Mouse (Mus musculus): ENCODE results near the gene Faf1. TPM values are rescaled to one million over a fixed set of nuclear protein-coding genes. Genes with fewer than 3 reads are reported as not detected.

Faf1 gene
- polyA plus RNA-seq, 1 experiment from 2014 or later = 27.5 TPM

GRCm38 (mm10) chr4:109647281-109647680 lies 29.1 kb upstream of the Faf1 start:
- Histone ChIP-seq H3K4me1 (ENCODE audit: control insufficient read depth in 2 of 2, insufficient read depth in 2 of 2, low read length in 2 of 2) (no peaks in the 10 kb centered on the region), H3K36me3 (ENCODE audit: control insufficient read depth, insufficient read depth, low read length) (no peaks in the 10 kb centered on the region), H3K4me3 (ENCODE audit: control insufficient read depth in 1 of 2, insufficient read depth in 1 of 2, low read depth in 1 of 2, low read length in 2 of 2) (no peak overlapping the region), H3K9me3 (ENCODE audit: control insufficient read depth, low read length) (no peaks in the 10 kb centered on the region), H3K27me3 (ENCODE audit: control insufficient read depth, insufficient read depth, low read length) (no peaks in the 10 kb centered on the region), H3K4me2 (ENCODE audit: low read length) (no peak overlapping the region), H3K9ac (ENCODE audit: low read length) (no peak overlapping the region), H3K27ac (replicated peaks in 1 of 2; ENCODE audit: control insufficient read depth in 1 of 2, insufficient read depth in 1 of 2, low read depth in 2 of 2, low read length in 2 of 2) (no peak overlapping the region)
- 67% methylated on average over 4 of the region's 4 CpGs for WGBS
- no peak for ATAC-seq (ENCODE audit: insufficient number of reproducible peaks, insufficient read depth, low FRiP score, low read depth)

DNA sequence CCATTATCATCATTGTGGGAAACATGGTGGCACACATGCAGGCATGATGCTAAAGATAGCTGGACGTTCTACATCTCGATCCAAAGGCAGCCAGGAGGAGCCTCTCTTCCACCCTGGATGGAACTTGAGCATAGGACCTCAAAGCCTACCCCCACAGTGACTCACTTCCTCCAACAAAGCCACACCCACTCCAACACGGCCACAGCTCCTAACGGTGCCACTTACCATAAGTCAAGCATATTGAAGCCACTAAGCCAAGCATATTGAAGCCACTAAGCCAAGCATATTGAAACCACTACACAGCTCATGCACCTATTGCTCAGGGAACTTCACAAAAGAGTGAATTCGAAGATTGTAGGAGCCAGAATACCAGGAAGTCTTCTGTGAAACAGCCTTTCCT lies 27.1 kb upstream of the Faf1 start:
- no peak overlapping the region for H3K27ac ChIP-seq (replicated peaks in 1 of 2; ENCODE audit: control insufficient read depth in 1 of 2, insufficient read depth in 1 of 2, low read depth in 2 of 2, low read length in 2 of 2)
- no peaks in the 10 kb centered on the region for H3K4me1 ChIP-seq (ENCODE audit: control insufficient read depth in 2 of 2, insufficient read depth in 2 of 2, low read length in 2 of 2)
- H3K9me3 ChIP-seq (ENCODE audit: control insufficient read depth, low read length) = no peaks in the 10 kb centered on the region
- no peak overlapping the region for H3K4me2 ChIP-seq (ENCODE audit: low read length)
- H3K4me3 ChIP-seq (ENCODE audit: control insufficient read depth in 1 of 2, insufficient read depth in 1 of 2, low read depth in 1 of 2, low read length in 2 of 2) = no peak overlapping the region
- 69% methylated on average over 5 of the region's 5 CpGs for WGBS
- no peaks in the 10 kb centered on the region for H3K36me3 ChIP-seq (ENCODE audit: control insufficient read depth, insufficient read depth, low read length)
- H3K27me3 ChIP-seq (ENCODE audit: control insufficient read depth, insufficient read depth, low read length) = no peaks in the 10 kb centered on the region
- no peak overlapping the region for H3K9ac ChIP-seq (ENCODE audit: low read length)
- ATAC-seq (ENCODE audit: insufficient number of reproducible peaks, insufficient read depth, low FRiP score, low read depth) = no peak

- H3K9ac ChIP-seq (ENCODE audit: low read length) = no peak overlapping the region
- H3K4me1 ChIP-seq (ENCODE audit: control insufficient read depth in 2 of 2, insufficient read depth in 2 of 2, low read length in 2 of 2) = peaks cover 2 to 7% of the 10 kb centered on the region in 2 experiments; a peak in 2 of 4 replicates
- H3K9me3 ChIP-seq (ENCODE audit: control insufficient read depth, low read length) = no peaks in the 10 kb centered on the region
- no peak overlapping the region for H3K4me3 ChIP-seq (ENCODE audit: control insufficient read depth in 1 of 2, insufficient read depth in 1 of 2, low read depth in 1 of 2, low read length in 2 of 2)
- H3K4me2 ChIP-seq (ENCODE audit: low read length) = no peak overlapping the region
- ATAC-seq (ENCODE audit: insufficient number of reproducible peaks, insufficient read depth, low FRiP score, low read depth) = no peak
- no peaks in the 10 kb centered on the region for H3K36me3 ChIP-seq (ENCODE audit: control insufficient read depth, insufficient read depth, low read length)
- H3K27ac ChIP-seq (replicated peaks in 1 of 2; ENCODE audit: control insufficient read depth in 1 of 2, insufficient read depth in 1 of 2, low read depth in 2 of 2, low read length in 2 of 2) = no peak overlapping the region
- H3K27me3 ChIP-seq (ENCODE audit: control insufficient read depth, insufficient read depth, low read length) = peaks cover 29% of the 10 kb centered on the region
Measured at GRCm38 (mm10) chr4:109653251-109653650, 23.1 kb upstream of the Faf1 start.

GRCm38 (mm10) chr4:109654701-109655100 lies 21.7 kb upstream of the Faf1 start:
- no peaks in the 10 kb centered on the region for H3K9me3 ChIP-seq (ENCODE audit: control insufficient read depth, low read length)
- H3K4me1 ChIP-seq (ENCODE audit: control insufficient read depth in 2 of 2, insufficient read depth in 2 of 2, low read length in 2 of 2) = peaks cover 2 to 7% of the 10 kb centered on the region in 2 experiments; a peak in 2 of 4 replicates
- H3K27ac ChIP-seq (replicated peaks in 1 of 2; ENCODE audit: control insufficient read depth in 1 of 2, insufficient read depth in 1 of 2, low read depth in 2 of 2, low read length in 2 of 2) = no peak overlapping the region
- H3K4me3 ChIP-seq (ENCODE audit: control insufficient read depth in 1 of 2, insufficient read depth in 1 of 2, low read depth in 1 of 2, low read length in 2 of 2) = no peak overlapping the region
- no peaks in the 10 kb centered on the region for H3K36me3 ChIP-seq (ENCODE audit: control insufficient read depth, insufficient read depth, low read length)
- H3K9ac ChIP-seq (ENCODE audit: low read length) = no peak overlapping the region
- H3K27me3 ChIP-seq (ENCODE audit: control insufficient read depth, insufficient read depth, low read length) = peaks cover 43% of the 10 kb centered on the region
- no peak overlapping the region for H3K4me2 ChIP-seq (ENCODE audit: low read length)
- WGBS = 63% methylated on average over 2 of the region's 2 CpGs
- ATAC-seq (ENCODE audit: insufficient number of reproducible peaks, insufficient read depth, low FRiP score, low read depth) = no peak

DNA sequence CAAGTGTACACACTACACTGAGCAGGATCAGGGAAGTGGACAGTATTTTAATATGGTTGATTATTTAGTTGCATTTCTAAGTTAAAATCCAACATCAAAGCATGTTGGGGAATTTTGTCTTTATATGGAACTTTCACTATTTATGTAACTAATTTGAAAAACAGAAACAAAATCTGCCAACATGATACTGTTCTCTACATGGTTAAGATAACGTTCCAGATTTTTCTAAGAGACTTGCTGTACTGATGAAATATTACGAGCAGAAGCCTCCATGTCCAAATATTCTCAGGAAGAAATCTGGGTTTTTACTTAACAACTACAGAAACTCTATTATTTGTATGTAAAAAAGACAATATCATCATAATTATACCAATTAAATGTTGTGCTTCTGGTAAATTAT lies 20.6 kb upstream of the Faf1 start:
- Histone ChIP-seq H3K27me3 (ENCODE audit: control insufficient read depth, insufficient read depth, low read length) (peaks cover 50% of the 10 kb centered on the region), H3K9ac (ENCODE audit: low read length) (no peak overlapping the region), H3K4me2 (ENCODE audit: low read length) (no peak overlapping the region), H3K4me1 (ENCODE audit: control insufficient read depth in 2 of 2, insufficient read depth in 2 of 2, low read length in 2 of 2) (peaks cover 2 to 7% of the 10 kb centered on the region in 2 experiments; a peak in 2 of 4 replicates), H3K27ac (replicated peaks in 1 of 2; ENCODE audit: control insufficient read depth in 1 of 2, insufficient read depth in 1 of 2, low read depth in 2 of 2, low read length in 2 of 2) (no peak overlapping the region), H3K36me3 (ENCODE audit: control insufficient read depth, insufficient read depth, low read length) (no peaks in the 10 kb centered on the region), H3K9me3 (ENCODE audit: control insufficient read depth, low read length) (no peaks in the 10 kb centered on the region), H3K4me3 (ENCODE audit: control insufficient read depth in 1 of 2, insufficient read depth in 1 of 2, low read depth in 1 of 2, low read length in 2 of 2) (no peak overlapping the region)
- WGBS = 57% methylated on average over 2 of the region's 2 CpGs
- ATAC-seq (ENCODE audit: insufficient number of reproducible peaks, insufficient read depth, low FRiP score, low read depth) = no peak

- H3K27me3 ChIP-seq (ENCODE audit: control insufficient read depth, insufficient read depth, low read length) = peaks cover 54% of the 10 kb centered on the region
- no peak overlapping the region for H3K4me3 ChIP-seq (ENCODE audit: control insufficient read depth in 1 of 2, insufficient read depth in 1 of 2, low read depth in 1 of 2, low read length in 2 of 2)
- H3K4me1 ChIP-seq (ENCODE audit: control insufficient read depth in 2 of 2, insufficient read depth in 2 of 2, low read length in 2 of 2) = peaks cover 2 to 7% of the 10 kb centered on the region in 2 experiments; a peak in 2 of 4 replicates
- H3K36me3 ChIP-seq (ENCODE audit: control insufficient read depth, insufficient read depth, low read length) = no peaks in the 10 kb centered on the region
- WGBS = 26% methylated on average over 4 of the region's 4 CpGs
- no peaks in the 10 kb centered on the region for H3K9me3 ChIP-seq (ENCODE audit: control insufficient read depth, low read length)
- ATAC-seq (ENCODE audit: insufficient number of reproducible peaks, insufficient read depth, low FRiP score, low read depth) = no peak
- no peak overlapping the region for H3K9ac ChIP-seq (ENCODE audit: low read length)
- H3K4me2 ChIP-seq (ENCODE audit: low read length) = no peak overlapping the region
- no peak overlapping the region for H3K27ac ChIP-seq (replicated peaks in 1 of 2; ENCODE audit: control insufficient read depth in 1 of 2, insufficient read depth in 1 of 2, low read depth in 2 of 2, low read length in 2 of 2)
Measured at GRCm38 (mm10) chr4:109656301-109656700, 20.1 kb upstream of the Faf1 start.

DNA sequence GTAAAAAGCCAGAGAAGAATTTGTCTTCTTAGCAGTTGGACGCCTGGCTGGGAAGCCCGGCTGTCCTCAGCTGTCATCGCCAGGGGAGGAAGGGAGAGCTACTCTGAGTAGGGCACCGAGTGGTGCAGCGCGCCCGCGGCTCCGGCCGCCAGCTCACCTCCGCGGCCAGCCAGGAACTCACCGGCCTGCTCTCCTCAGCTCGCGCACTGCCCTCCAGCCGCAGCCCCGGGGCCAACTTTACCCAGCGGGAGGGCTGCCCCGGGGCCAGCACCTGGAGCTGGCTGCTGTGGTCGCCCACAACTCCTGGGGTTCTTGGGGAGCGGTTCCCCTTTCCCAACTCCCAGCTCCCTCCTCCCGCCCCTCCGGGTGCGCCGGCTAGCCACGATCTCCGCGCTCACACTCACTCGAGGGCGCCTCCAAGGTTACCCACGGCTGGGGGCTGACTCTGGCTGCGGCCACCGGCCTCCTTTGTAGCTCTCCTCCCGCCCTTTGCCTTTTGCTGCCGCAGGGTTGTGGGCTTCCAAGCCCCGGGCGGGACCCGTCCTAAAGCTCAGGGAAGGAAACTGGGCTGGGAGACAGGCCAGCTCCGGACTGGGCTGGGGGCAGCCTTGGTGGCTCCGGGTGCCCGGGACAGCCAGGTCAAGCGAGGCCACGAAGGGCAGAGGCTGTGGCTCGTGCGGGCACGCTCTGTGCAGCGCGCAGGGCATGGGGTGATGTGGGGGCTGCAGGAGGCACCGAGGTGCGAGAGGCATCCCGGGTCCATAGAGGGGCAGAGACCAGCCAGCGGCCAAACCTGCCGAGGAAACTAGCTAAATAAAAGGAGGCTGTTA lies 19.2 kb upstream of the Faf1 start:
- WGBS = under 1% methylated on average over 48 of the region's 53 CpGs
- H3K9me3 ChIP-seq (ENCODE audit: control insufficient read depth, low read length) = no peaks in the 10 kb centered on the region
- peak overlapping the region; percentile 45 to 55 for H3K4me3 ChIP-seq (ENCODE audit: control insufficient read depth in 1 of 2, insufficient read depth in 1 of 2, low read depth in 1 of 2, low read length in 2 of 2)
- peak overlapping the region; percentile 99 for H3K4me2 ChIP-seq (ENCODE audit: low read length)
- H3K36me3 ChIP-seq (ENCODE audit: control insufficient read depth, insufficient read depth, low read length) = no peaks in the 10 kb centered on the region
- H3K9ac ChIP-seq (ENCODE audit: low read length) = peak overlapping the region; percentile 68
- H3K27me3 ChIP-seq (ENCODE audit: control insufficient read depth, insufficient read depth, low read length) = peaks cover 60% of the 10 kb centered on the region
- peaks cover 2 to 7% of the 10 kb centered on the region in 2 experiments; a peak in 2 of 4 replicates for H3K4me1 ChIP-seq (ENCODE audit: control insufficient read depth in 2 of 2, insufficient read depth in 2 of 2, low read length in 2 of 2)
- peak; percentile 75 for ATAC-seq (ENCODE audit: insufficient number of reproducible peaks, insufficient read depth, low FRiP score, low read depth)
- no peak overlapping the region for H3K27ac ChIP-seq (replicated peaks in 1 of 2; ENCODE audit: control insufficient read depth in 1 of 2, insufficient read depth in 1 of 2, low read depth in 2 of 2, low read length in 2 of 2)

All from heart, embryonic 14.5 days (tissue).